Comparison of ENCODE assay signal across 16 mouse cellular contexts in genomic region chr16:94647153-94647552, GRCm38 (mm10).
A peak's percentile ranks its signal among the peaks of the same experiment; 100 is the strongest.
DNase-seq lines count a peak whose midpoint lies in the region; ATAC-seq lines count a peak whose summit lies in the region.
"Had no signal": no experiment of that assay in that cellular context is flagged by ENCODE, and none has a peak within 500 bp of the region (broad histone marks: within the 10 kb centered on the region; RNA-seq: fewer than 3 reads in every experiment).

No protein-coding gene starts in this region.

- H3K9me3 ChIP-seq in heart, embryonic 12.5 days (replicated peaks), result no peaks in the 10 kb centered on the region
- no peaks in the 10 kb centered on the region for H3K9me3 ChIP-seq in forebrain, embryonic 15.5 days
- H3K9me3 ChIP-seq: embryonic facial prominence, embryonic 15.5 days; limb, embryonic 12.5 days had no signal

- no peak overlapping the region for H3K4me3 ChIP-seq in heart, embryonic 12.5 days
- no peak overlapping the region for H3K4me3 ChIP-seq in forebrain, embryonic 15.5 days
- H3K4me3 ChIP-seq: embryonic facial prominence, embryonic 15.5 days; limb, embryonic 12.5 days had no signal

- no peak overlapping the region for H3K4me2 ChIP-seq in heart, embryonic 12.5 days
- no peak overlapping the region for H3K4me2 ChIP-seq in forebrain, embryonic 15.5 days (replicated peaks)
- H3K4me2 ChIP-seq: embryonic facial prominence, embryonic 15.5 days; limb, embryonic 12.5 days had no signal

- no peaks in the 10 kb centered on the region for H3K36me3 ChIP-seq in heart, embryonic 12.5 days
- H3K36me3 ChIP-seq in forebrain, embryonic 15.5 days, result no peaks in the 10 kb centered on the region
- H3K36me3 ChIP-seq: embryonic facial prominence, embryonic 15.5 days had no signal

- H3K27ac ChIP-seq in heart, embryonic 12.5 days (ENCODE audit: poor library complexity, severe bottlenecking), result no peak overlapping the region
- no peak overlapping the region for H3K27ac ChIP-seq in forebrain, embryonic 15.5 days (replicated peaks)
- H3K27ac ChIP-seq: embryonic facial prominence, embryonic 15.5 days; limb, embryonic 12.5 days had no signal

- H3K9ac ChIP-seq in heart, embryonic 12.5 days, result 0 out of 2 replicates have a peak overlapping the region, but pooled peaks have one; percentile 12
- no peak overlapping the region for H3K9ac ChIP-seq in forebrain, embryonic 15.5 days (replicated peaks)
- H3K9ac ChIP-seq: embryonic facial prominence, embryonic 15.5 days; limb, embryonic 12.5 days had no signal

- H3K27me3 ChIP-seq in heart, embryonic 12.5 days (replicated peaks), result no peaks in the 10 kb centered on the region
- H3K27me3 ChIP-seq in forebrain, embryonic 15.5 days, result no peaks in the 10 kb centered on the region
- H3K27me3 ChIP-seq: embryonic facial prominence, embryonic 15.5 days; limb, embryonic 12.5 days had no signal

- DNase-seq in heart, adult 8-10 months (ENCODE audit: low spot score), result no peak
- peak; percentile 36 to 46 for DNase-seq in spleen, postnatal 36 days (ENCODE audit: low spot score in 2 of 2)
- no peak for DNase-seq in spleen, postnatal 10 days (ENCODE audit: low spot score in 2 of 2)
- no peak for DNase-seq in left cerebral cortex, postnatal 36 days (ENCODE audit: low spot score in 2 of 2)
- DNase-seq in cerebellum, adult 11-12 months, result no peak
- DNase-seq: cerebellum, adult 11 months; gastrocnemius, postnatal 10 days; heart, postnatal 36 days; kidney, postnatal 36 days had no signal

- intact Hi-C loops in left cerebral cortex, postnatal 36 days (cut with DNase I), result no loop called here

- WGBS in heart, embryonic 12.5 days, result 59% methylated on average over 5 of the region's 5 CpGs
- WGBS in forebrain, embryonic 15.5 days, result 72% methylated on average over 5 of the region's 5 CpGs

- ATAC-seq in heart, embryonic 12.5 days (ENCODE audit: insufficient number of reproducible peaks, low FRiP score), result no peak
- ATAC-seq in neutrophil, adult 5-6 weeks (ENCODE audit: extremely low read depth, insufficient number of reproducible peaks, low FRiP score, poor library complexity, severe bottlenecking), result 0 out of 2 replicates have a peak, but pooled peaks have one; percentile 18
- no peak for ATAC-seq in forebrain, embryonic 15.5 days (replicated peaks)
- ATAC-seq: forebrain, embryonic 14.5 days; intestine, embryonic 16.5 days had no signal

- H3K4me1 ChIP-seq in heart, embryonic 12.5 days (replicated peaks), result peaks cover 59% of the 10 kb centered on the region
- peaks cover 31% of the 10 kb centered on the region for H3K4me1 ChIP-seq in forebrain, embryonic 15.5 days

Comparison
In these comparisons a context has a peak if more than half of its experiments do, and no peak if none do; other contexts are left out.
1. DNase-seq: peak in spleen, postnatal 36 days (2 of 2); none in heart, adult 8-10 months (single experiment), spleen, postnatal 10 days (0 of 2), left cerebral cortex, postnatal 36 days (0 of 2) and cerebellum, adult 11-12 months (single experiment).